Mouse (Mus musculus) frontal cortex, postnatal 14 days (tissue): ENCODE measurements around the gene Il22ra1.
"Not testable (repeated sequence)": the region's sequence is repeated elsewhere in the genome, so short reads cannot be mapped to it uniquely, and the experiment has no call there.

ENCODE experiments used
- DNase-seq, 2 experiments: peaks; one replicate each; pipeline ENCODE4 v3.0.0; 2022; ENCODE audit warnings: low spot score in 2 of 2

Il22ra1 gene

DNA sequence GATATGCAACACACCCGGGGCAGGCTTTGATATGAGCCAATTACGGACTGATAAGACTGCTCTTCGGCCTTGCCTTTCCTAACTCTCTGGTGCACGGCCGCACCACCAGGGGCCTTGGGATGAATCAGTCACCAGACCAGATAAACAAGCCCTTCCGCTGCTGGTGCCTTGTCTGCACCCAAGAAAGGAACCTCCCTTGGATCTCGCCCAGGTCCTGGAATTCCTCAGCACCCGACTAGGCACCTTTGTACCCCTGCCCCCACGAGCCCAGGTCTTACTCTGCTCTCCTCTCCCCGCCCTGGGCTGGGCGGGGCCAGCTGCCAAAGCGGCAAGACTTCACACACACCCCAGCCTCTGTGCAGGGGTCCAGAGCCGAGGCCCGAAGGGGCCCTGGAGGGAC, at the start of gene Il22ra1:
Gene Il22ra1 (plus strand): TSS at position 356 of the 400 bp plus-strand sequence.
- DNase-seq = no peak

- no peak for DNase-seq
Observed at GRCm38 (mm10) chr4:135679316-135679715, 48.7 kb upstream of the Il22ra1 start.

DNA sequence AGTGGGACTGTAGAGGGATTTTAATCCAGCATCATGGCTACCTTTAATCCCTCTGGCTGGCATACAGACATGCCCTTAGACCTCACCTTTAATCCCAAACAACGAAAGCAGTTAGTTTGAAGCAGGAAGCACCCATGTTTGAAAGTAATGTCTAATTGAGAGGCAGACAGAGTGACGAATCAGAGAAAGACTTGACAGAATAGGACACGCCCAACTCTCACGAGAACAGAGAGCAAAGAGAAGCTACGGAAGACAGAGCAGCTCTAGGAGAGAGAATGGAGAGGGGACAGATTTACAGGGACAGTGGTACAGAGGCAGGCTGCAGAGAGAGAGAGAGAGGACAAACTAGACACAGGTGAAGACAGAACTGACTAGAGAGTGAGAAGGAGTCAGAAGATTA, 46.2 kb upstream of the Il22ra1 start:
- no peak for DNase-seq

GRCm38 (mm10) chr4:135683553-135683952, 44.4 kb upstream of the Il22ra1 start:
- no peak for DNase-seq

DNA sequence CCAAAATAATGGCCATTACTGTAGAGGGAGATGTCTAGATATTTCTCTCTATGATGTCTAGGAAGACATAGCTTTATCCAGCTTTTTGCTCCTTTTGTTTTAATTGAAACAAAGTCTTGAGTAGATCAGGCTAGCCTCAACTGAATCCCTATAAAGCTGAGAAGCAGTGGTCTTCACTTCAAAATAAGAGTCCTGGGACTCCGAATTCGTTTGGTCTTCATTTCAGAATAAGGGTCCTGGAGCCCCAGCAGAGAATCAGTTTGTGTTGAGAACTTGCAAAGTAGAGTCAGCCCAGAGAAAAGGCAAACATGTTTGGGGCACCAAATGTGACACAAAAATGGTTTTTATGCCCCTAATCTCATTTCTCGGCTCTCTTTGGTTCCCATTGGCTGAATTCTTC, 43.2 kb upstream of the Il22ra1 start:
- DNase-seq = no peak

DNA sequence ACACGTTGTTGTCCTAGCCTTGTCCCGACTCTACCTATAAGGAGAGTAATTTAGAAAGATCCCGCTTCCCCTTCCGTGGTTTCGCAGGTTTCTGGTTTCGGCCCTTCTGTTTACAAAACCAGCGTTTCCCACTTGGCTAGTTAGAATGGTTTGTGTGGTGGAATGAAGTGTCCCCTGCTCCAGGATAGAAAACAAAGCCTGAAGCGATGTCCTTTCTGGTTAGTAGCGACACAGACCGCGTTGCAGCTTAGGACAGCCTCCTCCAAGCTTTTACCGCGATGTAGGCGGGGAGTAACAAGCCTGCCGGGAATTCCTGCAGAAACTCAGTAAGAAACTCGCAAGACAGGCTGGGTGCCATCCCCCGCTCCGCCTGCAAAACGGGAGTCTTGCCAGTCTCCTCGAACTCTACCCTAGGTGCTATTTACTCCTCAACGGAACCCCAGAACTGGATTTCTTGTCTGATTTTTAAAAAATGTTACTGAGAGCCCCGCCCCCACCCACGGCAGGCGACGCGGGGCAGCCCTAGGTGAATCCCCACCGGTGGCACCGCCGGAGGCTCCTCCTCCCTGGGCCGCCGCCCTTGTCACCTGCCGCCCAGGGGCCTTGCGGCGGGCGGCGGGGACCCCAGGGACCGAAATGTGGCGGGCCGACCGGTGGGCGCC, 41.9 kb upstream of the Il22ra1 start, which contains the start of gene Ifnlr1:
Gene Ifnlr1 (plus strand): TSS at position 382 of the 662 bp plus-strand sequence.
- DNase-seq = peak in 1 of 2 experiments; percentile 30

DNA sequence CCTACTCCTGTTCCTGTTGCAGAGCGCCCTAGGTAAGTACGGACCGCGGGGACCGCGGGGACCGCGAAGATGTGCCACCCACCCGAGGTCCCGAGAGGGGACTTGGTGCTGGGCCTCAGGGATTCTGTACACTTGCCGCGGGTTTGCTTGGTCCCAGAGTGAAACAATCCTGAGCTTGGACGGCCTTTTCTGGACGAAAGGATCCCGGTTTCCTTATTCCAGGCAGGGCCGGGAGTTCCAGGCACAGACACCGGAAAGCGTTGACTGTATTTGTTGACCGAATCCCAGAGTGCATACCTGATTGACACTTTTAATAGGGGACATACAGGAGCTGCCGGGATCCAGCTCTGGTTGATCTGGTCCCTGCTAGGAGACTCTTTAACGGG, 41.4 kb upstream of the Il22ra1 start:
- no peak for DNase-seq

DNA sequence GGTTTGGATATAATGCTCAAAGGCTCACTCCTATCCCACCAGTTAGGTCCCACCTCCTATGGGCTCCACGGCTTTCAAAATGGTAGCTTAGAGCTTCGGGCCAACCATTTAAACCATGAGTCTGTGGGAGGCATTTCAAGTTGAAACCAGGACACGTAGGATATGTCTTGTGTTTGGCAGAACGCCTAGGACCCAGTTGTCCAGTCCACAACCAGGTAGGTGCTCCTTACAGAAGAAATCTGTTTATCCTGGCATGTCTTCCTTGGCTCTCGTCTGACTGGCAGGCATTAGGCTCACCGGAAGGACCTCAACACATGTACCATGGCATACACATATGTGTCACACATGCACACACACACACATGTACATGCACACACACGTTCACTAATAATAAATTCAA, 38.2 kb upstream of the Il22ra1 start:
- DNase-seq = no peak

DNA sequence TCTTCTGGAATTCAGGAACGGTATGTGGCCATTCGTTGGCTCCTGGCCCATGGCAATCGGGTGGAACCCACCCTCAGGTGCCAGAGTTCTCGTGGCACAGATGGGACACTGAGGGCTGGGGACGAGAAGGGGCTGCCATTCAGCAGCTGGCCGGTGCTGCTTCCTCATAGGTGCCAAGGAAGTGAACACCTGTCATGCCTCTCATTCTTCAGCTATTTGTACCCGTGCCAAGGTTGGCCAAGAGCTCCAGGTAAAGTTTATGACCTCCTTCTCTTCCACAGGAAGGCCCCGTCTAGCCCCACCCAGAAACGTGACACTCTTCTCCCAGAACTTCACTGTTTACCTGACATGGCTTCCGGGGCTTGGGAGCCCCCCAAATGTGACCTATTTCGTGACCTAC, 37.7 kb upstream of the Il22ra1 start:
- DNase-seq = no peak

DNA sequence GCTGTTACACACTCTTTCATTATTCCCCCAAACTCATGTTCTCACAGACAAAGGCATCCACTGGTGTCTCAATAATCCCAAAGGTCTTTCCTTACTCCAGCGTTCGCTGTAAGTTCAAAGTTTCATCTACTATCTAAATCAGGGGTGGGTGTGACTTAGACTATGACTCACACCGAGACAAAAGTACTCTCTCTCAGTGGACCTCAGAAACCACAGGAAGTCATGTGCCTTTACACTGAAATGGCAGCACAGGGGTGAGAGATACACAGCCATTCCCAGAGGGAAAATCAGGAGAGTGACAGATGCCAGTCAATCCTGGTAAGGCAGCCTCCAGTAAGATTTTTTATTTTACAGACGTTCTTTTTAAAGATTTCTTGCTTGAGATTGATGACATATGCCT, 35.1 kb upstream of the Il22ra1 start:
- no peak for DNase-seq

DNA sequence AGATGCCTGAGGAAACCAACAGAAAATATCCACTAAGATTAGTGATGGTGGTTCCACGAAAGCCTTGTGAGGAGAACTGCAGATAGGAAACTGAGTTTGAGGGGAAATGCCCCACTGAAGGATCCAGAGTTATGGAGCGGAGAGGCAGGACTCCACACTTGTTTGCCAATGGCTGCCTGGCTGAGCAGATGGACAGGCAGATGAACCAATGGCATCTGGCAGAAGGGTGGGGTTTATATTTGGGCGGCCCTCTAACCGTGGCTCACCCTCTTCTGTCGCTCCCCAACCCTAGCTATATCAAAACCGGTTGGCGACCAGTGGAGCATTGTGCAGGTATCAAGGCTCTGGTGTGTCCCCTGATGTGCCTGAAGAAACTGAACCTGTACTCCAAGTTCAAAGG, 29.5 kb upstream of the Il22ra1 start:
- DNase-seq = no peak

DNA sequence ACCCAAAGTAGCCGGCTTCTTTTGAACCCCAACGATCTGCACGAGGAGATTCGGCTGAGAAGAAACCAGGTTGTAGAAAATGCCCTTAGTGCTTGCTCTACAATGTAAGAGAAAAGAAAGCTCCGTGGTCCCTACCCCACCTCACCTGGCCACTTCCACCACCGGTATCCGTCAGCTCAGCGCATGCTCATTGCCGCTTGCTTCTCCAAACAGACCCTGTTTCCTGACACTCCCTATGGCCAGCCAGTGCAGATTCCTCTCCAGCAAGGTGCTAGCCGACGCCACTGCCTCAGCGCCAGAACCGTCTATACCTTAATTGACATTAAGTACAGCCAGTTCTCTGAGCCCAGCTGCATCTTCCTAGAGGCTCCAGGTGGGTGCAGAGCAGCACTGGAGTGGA, 24.5 kb upstream of the Il22ra1 start:
- DNase-seq = no peak

- DNase-seq = no peak
Observed at GRCm38 (mm10) chr4:135704016-135704415, 24.0 kb upstream of the Il22ra1 start.

DNA sequence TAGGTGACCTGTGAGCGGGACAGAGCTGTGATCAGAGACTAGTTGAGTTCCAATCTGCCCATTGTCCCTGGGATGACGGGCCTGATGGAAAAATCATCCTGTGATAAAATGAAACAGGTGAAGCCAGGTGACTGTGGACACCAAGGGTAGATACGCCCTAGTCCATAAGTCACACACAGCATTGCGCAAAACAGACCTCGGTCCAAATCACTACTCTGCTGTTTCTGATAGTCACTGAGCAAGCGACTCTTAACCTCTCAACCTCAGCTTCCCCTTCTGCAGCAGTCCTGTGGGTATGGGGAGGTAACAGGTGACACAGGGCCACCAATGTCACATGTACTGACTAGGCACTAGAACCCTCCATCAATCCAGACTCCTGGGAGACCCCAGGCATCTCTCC, 21.9 kb upstream of the Il22ra1 start:
- DNase-seq = no peak

- DNase-seq = peak; percentile 21 to 57
Observed at GRCm38 (mm10) chr4:135709072-135709564, 18.9 kb upstream of the Il22ra1 start.

GRCm38 (mm10) chr4:135709621-135710020, 18.4 kb upstream of the Il22ra1 start:
- DNase-seq = no peak

- no peak for DNase-seq
Observed at GRCm38 (mm10) chr4:135710392-135710791, 17.6 kb upstream of the Il22ra1 start.

- no peak for DNase-seq
Observed at GRCm38 (mm10) chr4:135714776-135715175, 13.2 kb upstream of the Il22ra1 start.

DNA sequence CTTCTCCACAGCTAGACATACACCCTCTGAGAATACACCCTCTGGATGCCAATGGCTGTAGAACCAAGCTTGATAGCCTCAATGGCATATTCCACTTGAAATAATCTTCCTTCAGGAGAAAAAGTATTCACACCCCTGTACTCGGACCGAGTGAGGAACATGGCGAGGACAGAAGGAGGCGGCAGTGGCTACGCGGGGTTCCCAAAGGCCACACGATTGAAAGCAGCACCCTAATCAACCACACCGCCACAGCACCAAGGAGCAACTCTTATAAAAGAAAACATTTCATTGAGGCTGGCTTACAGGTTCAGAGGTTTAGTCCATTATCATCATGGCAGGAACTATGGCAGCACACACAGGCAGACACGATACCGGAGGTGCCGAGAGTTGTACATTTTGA, 11.5 kb upstream of the Il22ra1 start:
- DNase-seq = not testable (repeated sequence)

GRCm38 (mm10) chr4:135722540-135723290, 5.3 kb upstream of the Il22ra1 start:
- DNase-seq = no peak

GRCm38 (mm10) chr4:135726416-135726815, 1.6 kb upstream of the Il22ra1 start:
- no peak for DNase-seq

DNA sequence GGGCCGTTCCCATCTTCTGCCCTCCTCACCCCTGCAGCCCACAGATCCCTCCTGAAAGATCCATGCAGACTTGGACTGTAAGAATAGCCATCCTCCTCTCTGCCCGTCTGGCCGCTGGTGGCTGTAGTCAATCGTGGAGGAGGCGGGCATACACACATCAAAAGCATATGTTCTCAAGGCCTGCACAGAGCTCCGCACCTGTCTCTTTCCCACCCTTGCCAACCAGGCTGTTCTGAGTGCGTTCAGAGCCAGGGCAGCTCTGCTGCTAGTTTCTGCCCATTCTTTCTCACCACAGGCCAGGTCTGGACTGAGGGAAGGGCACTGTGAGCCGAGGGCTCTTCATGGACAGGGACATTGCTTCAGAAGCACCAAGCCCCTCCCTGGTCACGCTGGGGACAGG, 2.2 kb downstream of the Il22ra1 start:
- no peak for DNase-seq

GRCm38 (mm10) chr4:135730951-135731350, 3.0 kb downstream of the Il22ra1 start:
- no peak for DNase-seq
